Mouse (Mus musculus): ENCODE measurements around the gene Paqr5. TPM values are rescaled to one million over a fixed set of nuclear protein-coding genes. Genes with fewer than 3 reads are reported as not detected.

Paqr5 gene
- polyA plus RNA-seq, 1 experiment, result not detected

DNA sequence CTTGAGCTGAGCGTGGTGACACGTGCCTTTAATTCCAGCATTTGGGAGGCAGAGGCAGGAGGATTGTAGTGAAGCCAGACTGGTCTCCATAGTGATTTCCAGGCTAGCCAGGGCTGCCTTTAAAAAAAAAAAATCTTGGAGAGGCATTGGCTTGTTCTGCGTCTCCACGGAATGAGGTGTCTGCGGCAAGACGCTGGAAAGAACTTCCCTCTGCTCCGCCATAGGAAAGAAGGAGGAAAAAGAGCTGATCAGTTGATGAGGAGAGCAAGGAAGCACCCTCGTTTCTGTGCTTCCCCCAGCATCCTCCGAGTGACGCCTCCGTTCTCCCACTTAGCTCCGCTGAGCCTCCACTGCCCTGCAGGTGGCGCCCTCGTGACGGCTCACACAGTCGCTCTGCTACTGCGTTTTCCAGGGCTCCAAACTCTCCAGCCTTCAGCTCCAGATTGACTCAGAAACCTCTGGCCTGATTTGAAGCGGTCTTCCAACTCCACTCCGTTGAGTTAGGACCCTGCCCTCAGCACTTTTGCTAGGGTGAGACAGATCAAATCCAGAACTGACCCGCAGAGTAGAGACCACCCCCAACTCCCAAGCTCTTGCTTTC is 13.5 kb upstream of the Paqr5 start:
- 5% methylated on average over 20 of the region's 20 CpGs for WGBS
- Histone ChIP-seq H3K4me1 (ENCODE audit: control insufficient read depth, insufficient read depth, low read length) (no peaks in the 10 kb centered on the region), H3K27ac (ENCODE audit: insufficient read depth, low read depth, low read length) (no peak overlapping the region), H3K4me3 (ENCODE audit: insufficient read depth, low read depth, low read length) (peak overlapping the region; percentile 8; the same call in 1 of the 2 replicates)
- TF ChIP-seq CTCF (IDR thresholded peaks at IDR 0.05; ENCODE audit: insufficient read depth, low read depth, low read length) (peak; percentile 95), POLR2A (IDR thresholded peaks at IDR 0.05; ENCODE audit: insufficient read depth, low read depth, low read length) (no peak)

DNA sequence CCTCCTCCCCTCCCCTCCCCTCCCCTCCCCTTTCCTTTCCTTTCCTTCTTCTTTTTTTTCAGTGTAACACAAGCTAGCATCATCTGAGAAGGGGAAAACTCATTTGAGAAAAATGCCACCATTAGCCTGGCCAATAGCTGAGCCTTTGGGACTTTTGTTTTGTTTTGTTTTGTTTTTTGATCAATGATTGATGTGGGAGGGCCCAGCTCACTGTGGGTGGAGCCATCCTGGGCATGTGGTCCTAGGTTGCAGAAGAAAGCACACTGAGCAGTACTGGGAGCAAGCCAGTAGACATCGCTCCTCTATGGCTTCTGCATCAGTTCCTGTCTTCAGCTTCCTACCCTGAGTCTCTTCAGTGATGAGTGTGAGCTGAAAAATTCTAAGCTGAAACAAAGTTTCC is 9.2 kb upstream of the Paqr5 start:
- H3K4me3 ChIP-seq (ENCODE audit: insufficient read depth, low read depth, low read length), result no peak overlapping the region
- WGBS, result 93% methylated on average over 1 of the region's 1 CpGs
- H3K27ac ChIP-seq (ENCODE audit: insufficient read depth, low read depth, low read length), result no peak overlapping the region
- no peaks in the 10 kb centered on the region for H3K4me1 ChIP-seq (ENCODE audit: control insufficient read depth, insufficient read depth, low read length)
- TF ChIP-seq POLR2A (IDR thresholded peaks at IDR 0.05; ENCODE audit: insufficient read depth, low read depth, low read length) (no peak), CTCF (IDR thresholded peaks at IDR 0.05; ENCODE audit: insufficient read depth, low read depth, low read length) (no peak)

DNA sequence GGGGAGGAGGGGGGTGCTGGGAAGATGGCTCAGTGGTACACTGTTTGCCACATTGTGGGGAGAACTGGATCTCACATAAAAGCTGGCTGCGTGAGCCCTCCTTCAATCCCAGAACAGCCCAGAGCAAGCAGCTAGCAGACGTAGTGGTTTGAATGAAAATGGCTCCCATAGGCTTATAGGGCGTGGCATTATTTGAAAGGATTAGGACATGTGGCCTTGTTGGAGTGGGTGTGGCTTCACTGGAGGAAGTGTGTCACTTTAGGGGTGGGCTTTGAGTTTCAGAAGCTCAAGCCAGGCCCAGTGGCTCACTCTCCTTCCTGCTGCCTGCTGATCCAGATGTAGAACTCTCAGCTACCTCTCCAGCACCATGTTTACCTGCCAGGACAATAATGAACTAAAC is 5.5 kb upstream of the Paqr5 start:
- Histone ChIP-seq H3K4me1 (ENCODE audit: control insufficient read depth, insufficient read depth, low read length) (peaks cover 10% of the 10 kb centered on the region; the same call in 1 of the 2 replicates), H3K4me3 (ENCODE audit: insufficient read depth, low read depth, low read length) (no peak overlapping the region), H3K27ac (ENCODE audit: insufficient read depth, low read depth, low read length) (no peak overlapping the region)
- TF ChIP-seq CTCF (IDR thresholded peaks at IDR 0.05; ENCODE audit: insufficient read depth, low read depth, low read length) (no peak), POLR2A (IDR thresholded peaks at IDR 0.05; ENCODE audit: insufficient read depth, low read depth, low read length) (no peak)
- 98% methylated on average over 3 of the region's 3 CpGs for WGBS

DNA sequence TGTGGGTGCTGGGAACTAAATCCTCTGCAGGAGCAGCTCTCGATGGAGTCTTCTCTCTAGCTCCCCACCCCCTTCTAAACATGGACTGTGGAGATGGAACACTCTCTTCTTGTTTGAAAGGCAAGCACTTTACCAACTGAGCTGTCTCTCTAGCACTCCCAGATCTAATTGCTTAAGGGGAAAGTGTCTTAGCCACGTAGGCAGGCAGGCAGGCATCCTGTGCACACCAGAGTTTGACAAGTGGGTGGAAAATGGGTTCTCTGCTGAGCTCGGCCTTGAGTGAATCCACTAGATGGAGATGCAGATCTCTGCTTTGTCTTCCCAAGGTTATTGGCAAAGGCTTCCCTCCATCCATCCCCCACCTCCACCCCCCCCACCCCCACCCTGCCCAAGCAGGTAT is 1.4 kb upstream of the Paqr5 start:
- 44% methylated on average over 3 of the region's 3 CpGs for WGBS

DNA sequence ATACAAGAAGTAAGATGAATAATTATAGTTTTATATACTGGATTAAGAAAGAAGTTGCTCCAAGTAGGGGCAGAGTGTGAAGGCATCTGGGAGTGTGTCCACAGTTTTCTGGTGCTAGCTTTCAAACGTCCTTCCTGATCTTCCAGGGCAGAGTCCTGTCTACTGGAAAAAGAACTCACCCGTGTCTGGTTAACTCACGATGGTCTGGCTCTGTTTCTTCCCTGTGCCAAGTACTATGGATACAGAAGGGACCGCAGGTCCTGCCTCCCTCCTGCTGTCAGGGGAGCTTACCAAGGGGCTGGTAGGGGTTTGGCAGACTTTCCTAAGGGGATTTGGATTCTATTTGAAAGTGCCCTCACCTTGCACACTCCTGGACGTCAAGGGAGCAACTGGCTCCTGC is 1.6 kb downstream of the Paqr5 start:
- no peak overlapping the region for H3K27ac ChIP-seq (ENCODE audit: insufficient read depth, low read depth, low read length)
- WGBS, result 62% methylated on average over 5 of the region's 5 CpGs
- peaks cover 24% of the 10 kb centered on the region for H3K4me1 ChIP-seq (ENCODE audit: control insufficient read depth, insufficient read depth, low read length)
- no peak for TF ChIP-seq CTCF (IDR thresholded peaks at IDR 0.05; ENCODE audit: insufficient read depth, low read depth, low read length)
- TF ChIP-seq POLR2A (IDR thresholded peaks at IDR 0.05; ENCODE audit: insufficient read depth, low read depth, low read length), result no peak
- no peak overlapping the region for H3K4me3 ChIP-seq (ENCODE audit: insufficient read depth, low read depth, low read length)

More for the DNA sequence above, 1.4 kb upstream of the Paqr5 start:
- Histone ChIP-seq H3K4me3 (ENCODE audit: insufficient read depth, low read depth, low read length) (no peak overlapping the region), H3K27ac (ENCODE audit: insufficient read depth, low read depth, low read length) (no peak overlapping the region), H3K4me1 (ENCODE audit: control insufficient read depth, insufficient read depth, low read length) (peaks cover 25% of the 10 kb centered on the region)
- no peak for TF ChIP-seq POLR2A (IDR thresholded peaks at IDR 0.05; ENCODE audit: insufficient read depth, low read depth, low read length)
- no peak for TF ChIP-seq CTCF (IDR thresholded peaks at IDR 0.05; ENCODE audit: insufficient read depth, low read depth, low read length)

DNA sequence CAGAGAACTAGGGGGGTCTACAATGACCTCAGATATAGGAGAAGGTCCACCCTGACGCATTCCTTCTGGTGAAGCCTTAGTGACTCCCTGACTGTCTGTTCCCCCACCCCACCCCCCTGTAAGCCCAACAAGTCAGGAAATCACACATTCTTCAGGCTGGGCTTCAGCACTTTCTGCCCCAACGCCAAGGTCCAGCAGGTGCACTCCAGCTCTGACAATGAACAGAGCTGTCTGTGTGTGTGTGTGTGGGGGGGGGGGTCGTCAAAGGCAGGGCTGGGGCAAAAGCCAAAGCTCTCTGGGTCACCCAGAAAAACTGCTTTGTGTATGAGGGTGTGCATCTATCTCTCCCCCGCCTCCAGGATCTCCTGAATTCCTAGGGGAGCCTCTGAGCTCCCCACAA is 2.8 kb downstream of the Paqr5 start:
- peaks cover 16% of the 10 kb centered on the region for H3K4me1 ChIP-seq (ENCODE audit: control insufficient read depth, insufficient read depth, low read length)
- no peak for TF ChIP-seq POLR2A (IDR thresholded peaks at IDR 0.05; ENCODE audit: insufficient read depth, low read depth, low read length)
- no peak for TF ChIP-seq CTCF (IDR thresholded peaks at IDR 0.05; ENCODE audit: insufficient read depth, low read depth, low read length)
- 58% methylated on average over 4 of the region's 4 CpGs for WGBS
- H3K4me3 ChIP-seq (ENCODE audit: insufficient read depth, low read depth, low read length), result no peak overlapping the region
- no peak overlapping the region for H3K27ac ChIP-seq (ENCODE audit: insufficient read depth, low read depth, low read length)

DNA sequence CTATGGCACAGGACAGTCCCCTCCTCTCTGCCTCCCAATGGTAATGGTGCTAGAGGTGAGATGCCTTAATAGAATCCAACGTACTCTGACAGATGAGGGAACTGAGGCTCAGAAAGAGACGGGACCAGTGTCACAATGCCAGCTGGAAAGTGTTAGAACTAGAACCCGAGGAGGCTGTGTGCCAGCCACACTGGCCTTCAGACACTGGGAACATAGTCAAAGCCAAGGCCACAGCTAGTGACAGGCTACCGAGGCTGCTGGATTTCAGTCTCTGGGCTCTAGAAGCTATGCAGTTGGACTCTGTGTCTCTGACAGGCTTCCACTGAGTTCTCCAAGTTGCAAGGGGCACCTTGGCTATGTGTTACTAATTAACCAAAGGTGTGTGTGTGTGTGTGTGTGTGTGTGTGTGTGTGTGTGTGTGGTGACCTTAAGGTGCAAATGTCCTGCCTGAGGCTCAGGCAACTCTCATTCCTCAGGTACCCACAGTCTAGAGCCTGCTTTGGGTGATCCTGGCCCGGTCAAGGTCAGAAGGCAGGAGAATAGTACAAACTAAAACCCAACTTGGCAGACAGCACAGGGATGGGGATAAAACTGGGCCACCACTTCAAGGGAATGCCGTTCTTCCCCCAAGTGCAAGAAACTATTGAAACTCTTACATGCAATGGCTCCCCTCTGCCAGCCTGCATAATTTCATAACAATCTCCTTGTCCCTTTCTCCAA is 3.5 kb downstream of the Paqr5 start:
- H3K27ac ChIP-seq (ENCODE audit: insufficient read depth, low read depth, low read length), result no peak overlapping the region
- WGBS, result 74% methylated on average over 6 of the region's 6 CpGs
- H3K4me1 ChIP-seq (ENCODE audit: control insufficient read depth, insufficient read depth, low read length), result peaks cover 16% of the 10 kb centered on the region
- H3K4me3 ChIP-seq (ENCODE audit: insufficient read depth, low read depth, low read length), result no peak overlapping the region
- TF ChIP-seq POLR2A (IDR thresholded peaks at IDR 0.05; ENCODE audit: insufficient read depth, low read depth, low read length) (no peak), CTCF (IDR thresholded peaks at IDR 0.05; ENCODE audit: insufficient read depth, low read depth, low read length) (no peak)

DNA sequence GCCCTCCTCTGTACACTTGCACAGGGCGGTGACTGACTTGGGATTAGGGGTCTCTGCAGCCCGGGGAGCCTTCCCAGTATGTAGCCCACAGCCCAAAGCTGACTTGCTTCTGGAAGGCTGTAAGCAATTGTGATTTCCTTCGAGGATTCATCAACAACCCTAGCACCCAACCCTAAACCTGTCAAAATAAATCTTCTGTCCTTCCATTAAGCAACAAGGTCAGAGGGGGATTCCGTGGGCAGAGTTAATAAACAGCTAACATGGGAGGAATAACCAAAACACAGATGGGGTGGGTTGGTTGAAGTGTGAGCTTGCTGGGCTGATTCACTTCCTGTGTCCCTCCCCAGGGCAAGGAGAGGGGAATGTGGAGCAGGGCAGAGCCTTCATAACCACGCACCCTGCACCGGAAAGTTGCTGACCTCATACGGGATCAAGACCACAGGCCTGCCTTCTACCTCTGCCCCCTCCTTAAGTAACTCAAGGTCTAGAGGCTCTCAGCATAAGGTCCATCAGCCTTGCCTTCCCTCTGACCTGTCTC is 5.0 kb downstream of the Paqr5 start:
- TF ChIP-seq CTCF (IDR thresholded peaks at IDR 0.05; ENCODE audit: insufficient read depth, low read depth, low read length), result no peak
- no peak for TF ChIP-seq POLR2A (IDR thresholded peaks at IDR 0.05; ENCODE audit: insufficient read depth, low read depth, low read length)
- Histone ChIP-seq H3K27ac (ENCODE audit: insufficient read depth, low read depth, low read length) (no peak overlapping the region), H3K4me1 (ENCODE audit: control insufficient read depth, insufficient read depth, low read length) (peaks cover 9% of the 10 kb centered on the region), H3K4me3 (ENCODE audit: insufficient read depth, low read depth, low read length) (no peak overlapping the region)
- 77% methylated on average over 7 of the region's 7 CpGs for WGBS

DNA sequence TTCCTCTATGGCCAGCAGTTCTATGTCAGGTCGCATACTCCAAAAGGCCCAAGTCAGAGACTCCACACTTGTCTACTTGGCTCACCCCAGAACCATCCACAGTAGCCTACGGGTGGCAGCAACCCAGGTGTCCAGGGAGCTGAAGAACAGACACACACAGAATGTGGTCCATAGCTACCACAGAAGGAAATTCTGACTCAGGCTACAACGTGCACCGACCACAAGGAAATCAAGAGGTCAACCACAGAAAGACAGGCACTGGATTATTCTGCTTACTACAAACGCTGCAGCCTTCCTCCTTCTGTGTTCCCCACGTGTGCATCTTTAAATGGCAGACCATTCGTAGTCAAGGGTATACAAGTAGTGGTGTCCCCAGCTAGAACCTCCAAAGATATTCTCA is 6.4 kb downstream of the Paqr5 start:
- Histone ChIP-seq H3K4me1 (ENCODE audit: control insufficient read depth, insufficient read depth, low read length) (0 out of 2 replicates have a peak, but pooled peaks cover 5% of the 10 kb centered on the region), H3K27ac (ENCODE audit: insufficient read depth, low read depth, low read length) (no peak overlapping the region), H3K4me3 (ENCODE audit: insufficient read depth, low read depth, low read length) (no peak overlapping the region)
- WGBS, result 88% methylated on average over 7 of the region's 7 CpGs
- no peak for TF ChIP-seq CTCF (IDR thresholded peaks at IDR 0.05; ENCODE audit: insufficient read depth, low read depth, low read length)
- TF ChIP-seq POLR2A (IDR thresholded peaks at IDR 0.05; ENCODE audit: insufficient read depth, low read depth, low read length), result no peak

Measured in olfactory bulb, adult 2 months (tissue).